Mouse (Mus musculus): ENCODE measurements around the gene 2810006K23Rik.

GRCm38 (mm10) chr5:124351604-124352003 is 23.7 kb downstream of the 2810006K23Rik start:
- no peak for TF ChIP-seq CTCF (IDR thresholded peaks at IDR 0.05)
- no peak for TF ChIP-seq POLR2A (IDR thresholded peaks at IDR 0.05; ENCODE audit: insufficient read depth, low read depth, low read length)
- TF ChIP-seq EP300 (IDR thresholded peaks at IDR 0.05; ENCODE audit: insufficient read depth, low read depth, low read length), result no peak

All from heart, adult 2 months (tissue).